Mouse (Mus musculus): ENCODE measurements around the gene Tbrg4.

- TF ChIP-seq CTCF (IDR thresholded peaks at IDR 0.05; ENCODE audit: low read depth) = no peak
- no peak for TF ChIP-seq EP300 (IDR thresholded peaks at IDR 0.05; ENCODE audit: low read depth)
Measured at GRCm38 (mm10) chr11:6638537-6638936, 12.7 kb upstream of the Tbrg4 start, which contains the start of gene Wap.

Measured in liver, postnatal 0 days (tissue).